Mouse (Mus musculus) inflammation-experienced regulatory T-cells (primary cell): ENCODE results near the gene Gm10112. TPM values are rescaled to one million over a fixed set of nuclear protein-coding genes. Genes with fewer than 3 reads are reported as not detected.

Experiments
- polyA plus RNA-seq, 2 experiments: library from polyadenylated mRNA; unstranded; fragments of 100-300 nt; shearing (Covaris generic); gene quantifications; one replicate each; pipeline ENCODE4 v1.2.1; 2017

The Gm10112 gene
- not detected for polyA plus RNA-seq

DNA sequence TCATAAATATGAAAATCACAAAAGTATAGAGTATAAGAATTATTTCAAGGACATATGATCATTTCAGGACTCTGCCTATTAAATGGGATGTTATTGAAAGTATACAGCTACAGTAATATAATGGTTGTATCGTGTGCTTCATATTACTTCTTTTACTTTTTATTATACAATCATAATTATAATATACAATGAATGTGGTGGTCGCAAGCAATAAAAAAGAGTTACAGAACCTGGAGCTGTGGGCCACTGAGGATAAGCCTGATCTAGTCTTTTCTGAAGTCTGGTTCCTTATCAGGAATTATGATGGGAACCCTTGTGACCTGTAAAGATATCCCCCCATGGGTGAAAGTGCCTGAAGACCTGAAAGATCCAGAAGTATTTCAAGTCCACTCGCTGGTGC lies at the start of gene Gm10112:
TSS of gene Gm10112 (plus strand) at position 301 of the 400 bp plus-strand sequence.

Other genes with a start within 250 kb of the Gm10112 start
- gene Cylc1, start 57.9 kb upstream of the Gm10112 start, polyA plus RNA-seq: not detected